Mouse (Mus musculus): ENCODE results near the gene Flvcr2. TPM values are rescaled to one million over a fixed set of nuclear protein-coding genes. Genes with fewer than 3 reads are reported as not detected.

Flvcr2 gene
- total RNA-seq (2014; fragmentation: Nextera tagmentation) (not detected in 2 replicates), total RNA-seq (2017) (not detected in 2 replicates)

GRCm38 (mm10) chr12:85745827-85746695 is at the start of gene Flvcr2:
Flvcr2 (plus strand) TSS chr12:85746539.
- peak; percentile 93 for ATAC-seq (replicated peaks; ENCODE audit: poor library complexity, severe bottlenecking)

GRCm38 (mm10) chr12:85698179-85698578 is 48.2 kb upstream of the Flvcr2 start:
- peak; percentile 100 for ATAC-seq (replicated peaks; ENCODE audit: poor library complexity, severe bottlenecking)

- ATAC-seq (replicated peaks; ENCODE audit: poor library complexity, severe bottlenecking) = no peak
Measured at GRCm38 (mm10) chr12:85700191-85700841, 46.0 kb upstream of the Flvcr2 start.

GRCm38 (mm10) chr12:85700842-85701223 is 45.5 kb upstream of the Flvcr2 start:
- ATAC-seq (replicated peaks; ENCODE audit: poor library complexity, severe bottlenecking) = no peak

- no peak for ATAC-seq (replicated peaks; ENCODE audit: poor library complexity, severe bottlenecking)
Measured at GRCm38 (mm10) chr12:85702166-85703055, 43.9 kb upstream of the Flvcr2 start.

GRCm38 (mm10) chr12:85703507-85703906 is 42.8 kb upstream of the Flvcr2 start:
- no peak for ATAC-seq (replicated peaks; ENCODE audit: poor library complexity, severe bottlenecking)

GRCm38 (mm10) chr12:85704566-85704965 is 41.8 kb upstream of the Flvcr2 start:
- peak; percentile 78 for ATAC-seq (replicated peaks; ENCODE audit: poor library complexity, severe bottlenecking)

GRCm38 (mm10) chr12:85705002-85705830 is 41.1 kb upstream of the Flvcr2 start:
- ATAC-seq (replicated peaks; ENCODE audit: poor library complexity, severe bottlenecking) = peak; percentile 86

GRCm38 (mm10) chr12:85705831-85706530 is 40.4 kb upstream of the Flvcr2 start:
- ATAC-seq (replicated peaks; ENCODE audit: poor library complexity, severe bottlenecking) = no peak

GRCm38 (mm10) chr12:85706906-85707305 is 39.4 kb upstream of the Flvcr2 start:
- ATAC-seq (replicated peaks; ENCODE audit: poor library complexity, severe bottlenecking) = no peak

- ATAC-seq (replicated peaks; ENCODE audit: poor library complexity, severe bottlenecking) = no peak
Measured at GRCm38 (mm10) chr12:85707391-85707790, 38.9 kb upstream of the Flvcr2 start.

- no peak for ATAC-seq (replicated peaks; ENCODE audit: poor library complexity, severe bottlenecking)
Measured at GRCm38 (mm10) chr12:85708556-85708955, 37.8 kb upstream of the Flvcr2 start.

- ATAC-seq (replicated peaks; ENCODE audit: poor library complexity, severe bottlenecking) = peak; percentile 90
Measured at GRCm38 (mm10) chr12:85710695-85711094, 35.6 kb upstream of the Flvcr2 start.

GRCm38 (mm10) chr12:85712587-85712986 is 33.8 kb upstream of the Flvcr2 start:
- ATAC-seq (replicated peaks; ENCODE audit: poor library complexity, severe bottlenecking) = peak; percentile 50

GRCm38 (mm10) chr12:85714126-85714525 is 32.2 kb upstream of the Flvcr2 start:
- ATAC-seq (replicated peaks; ENCODE audit: poor library complexity, severe bottlenecking) = no peak

- ATAC-seq (replicated peaks; ENCODE audit: poor library complexity, severe bottlenecking) = no peak
Measured at GRCm38 (mm10) chr12:85725306-85725705, 21.0 kb upstream of the Flvcr2 start.

GRCm38 (mm10) chr12:85726729-85727397 is 19.5 kb upstream of the Flvcr2 start:
- ATAC-seq (replicated peaks; ENCODE audit: poor library complexity, severe bottlenecking) = no peak

GRCm38 (mm10) chr12:85728181-85728580 is 18.2 kb upstream of the Flvcr2 start:
- no peak for ATAC-seq (replicated peaks; ENCODE audit: poor library complexity, severe bottlenecking)

Measured in granulocyte monocyte progenitor cell, adult 5-6 weeks (primary cell).